Mouse (Mus musculus): ENCODE data around the gene Tex33.

GRCm38 (mm10) chr15:78395478-78395962 lies at the start of gene Tex33:
- TF ChIP-seq CTCF (IDR thresholded peaks at IDR 0.05; ENCODE audit: borderline replicate concordance, control insufficient read depth, extremely low read depth, insufficient read depth, low read length, poor library complexity) (no peak), POLR2A (IDR thresholded peaks at IDR 0.05; ENCODE audit: control insufficient read depth, extremely low read depth, insufficient read depth, low read length, poor library complexity) (no peak)
